In genomic region chr9:59353253-59353639, GRCm38 (mm10) we compare ENCODE assay signal across 7 mouse cellular contexts. TPM values are rescaled to one million over a fixed set of nuclear protein-coding genes. Genes with fewer than 3 reads are reported as not detected.
A peak's percentile ranks its signal among the peaks of the same experiment; 100 is the strongest.
DNase-seq lines count a peak whose midpoint lies in the region; ATAC-seq lines count a peak whose summit lies in the region.

Bbs4 (minus strand) TSS chr9:59353508.

- DNase-seq in adrenal gland, adult 18-20 months (ENCODE audit: low spot score in 2 of 2): peak; percentile 88 to 91
- peak; percentile 95 for DNase-seq in embryo, embryonic 11 days
- DNase-seq in gastrocnemius, postnatal 36 days: peak; percentile 87 to 93
- peak; percentile 86 for DNase-seq in left cerebral cortex, postnatal 36 days (ENCODE audit: low spot score in 2 of 2)
- peak; percentile 98 for DNase-seq in midbrain, embryonic 11.5 days (ENCODE audit: low spot score, missing footprints)
- peak; percentile 91 for DNase-seq in skeletal muscle tissue, adult 2 months (ENCODE audit: low read depth, low spot score)

- ATAC-seq in intestine, embryonic 16.5 days: peak; percentile 99
- ATAC-seq in midbrain, embryonic 11.5 days (ENCODE audit: low FRiP score): peak; percentile 95

- 1% methylated on average over 26 of the region's 32 CpGs for WGBS in intestine, embryonic 16.5 days
- under 1% methylated on average over 32 of the region's 32 CpGs for WGBS in midbrain, embryonic 11.5 days

- H3K9ac ChIP-seq in intestine, embryonic 16.5 days (ENCODE audit: low read depth, low read length): peak within 1 kb of the TSS; percentile 77
- peak within 1 kb of the TSS; percentile 89 for H3K9ac ChIP-seq in midbrain, embryonic 11.5 days (ENCODE audit: low read length)

- H3K27me3 ChIP-seq in intestine, embryonic 16.5 days (replicated peaks; ENCODE audit: control insufficient read depth, insufficient read depth, low read length): no peaks in the 10 kb centered on the region
- H3K27me3 ChIP-seq in midbrain, embryonic 11.5 days (ENCODE audit: control insufficient read depth, insufficient read depth, low read length): no peaks in the 10 kb centered on the region

- H3K9me3 ChIP-seq in intestine, embryonic 16.5 days (ENCODE audit: control insufficient read depth, low read length): no peaks in the 10 kb centered on the region
- no peaks in the 10 kb centered on the region for H3K9me3 ChIP-seq in midbrain, embryonic 11.5 days (ENCODE audit: control insufficient read depth, low read length)

- peaks cover 5% of the 10 kb centered on the region; the same call in 1 of the 2 replicates for H3K4me1 ChIP-seq in intestine, embryonic 16.5 days (ENCODE audit: control insufficient read depth, insufficient read depth, low read length)
- peaks cover 4% of the 10 kb centered on the region for H3K4me1 ChIP-seq in midbrain, embryonic 11.5 days (ENCODE audit: control insufficient read depth, insufficient read depth, low read length)

- H3K4me2 ChIP-seq in intestine, embryonic 16.5 days (ENCODE audit: low read depth, low read length): peak within 1 kb of the TSS; percentile 78
- peak within 1 kb of the TSS; percentile 54 for H3K4me2 ChIP-seq in midbrain, embryonic 11.5 days

- H3K4me3 ChIP-seq in intestine, embryonic 16.5 days (ENCODE audit: low read length): peak within 1 kb of the TSS; percentile 67
- H3K4me3 ChIP-seq in midbrain, embryonic 11.5 days (ENCODE audit: low read depth, low read length): peak within 1 kb of the TSS; percentile 72

- intact Hi-C loops in gastrocnemius, postnatal 36 days (cut with DNase I): no loop called here
- intact Hi-C loops in left cerebral cortex, postnatal 36 days (cut with DNase I): loop anchor here (2.0 kb wide), 1 partner anchor 134 kb away; the partner anchor contains the start of gene Arih1

- no peaks in the 10 kb centered on the region for H3K36me3 ChIP-seq in intestine, embryonic 16.5 days (ENCODE audit: control insufficient read depth, insufficient read depth, low read length)
- H3K36me3 ChIP-seq in midbrain, embryonic 11.5 days (ENCODE audit: control insufficient read depth, insufficient read depth, low read length): no peaks in the 10 kb centered on the region; the same call in 1 of the 2 replicates

- peak within 1 kb of the TSS; percentile 82 for H3K27ac ChIP-seq in intestine, embryonic 16.5 days (ENCODE audit: low read length)
- peak within 1 kb of the TSS; percentile 81 for H3K27ac ChIP-seq in midbrain, embryonic 11.5 days (ENCODE audit: low read depth, low read length)

RNA-seq across cellular contexts. Expression of gene Bbs4, which starts in this region (rescaled TPM):
- 10 to 100 TPM in 1 of 2 experiments, 1 to 10 TPM in 1; 7.6 to 10.4 TPM for total RNA-seq in adrenal gland, adult 18-20 months (2021)
- total RNA-seq in gastrocnemius, postnatal 36 days (2021): 1 to 10 TPM; 3.5 to 3.9 TPM
- polyA plus RNA-seq in intestine, embryonic 16.5 days (2015; fragmentation: Nextera tagmentation; extraction: Ambion mirVana): 7.0 and 8.1 TPM in 2 replicates
- 10 to 100 TPM; 42.7 to 44.6 TPM for total RNA-seq in left cerebral cortex, postnatal 36 days (2021)
- 20.9 and 21.1 TPM in 2 replicates for polyA plus RNA-seq in midbrain, embryonic 11.5 days (2014; fragmentation: Nextera tagmentation; extraction: Ambion mirVana)

Comparison
In these comparisons a context has a peak if more than half of its experiments do, and no peak if none do; other contexts are left out.
1. Peak in every context shown above with its lines: DNase-seq, ATAC-seq, H3K4me3 ChIP-seq and H3K27ac ChIP-seq.